Mouse (Mus musculus): ENCODE measurements around the gene Sgsm2. TPM values are rescaled to one million over a fixed set of nuclear protein-coding genes. Genes with fewer than 3 reads are reported as not detected.

The Sgsm2 gene
- polyA plus RNA-seq, 1 experiment = 29.0 TPM

DNA sequence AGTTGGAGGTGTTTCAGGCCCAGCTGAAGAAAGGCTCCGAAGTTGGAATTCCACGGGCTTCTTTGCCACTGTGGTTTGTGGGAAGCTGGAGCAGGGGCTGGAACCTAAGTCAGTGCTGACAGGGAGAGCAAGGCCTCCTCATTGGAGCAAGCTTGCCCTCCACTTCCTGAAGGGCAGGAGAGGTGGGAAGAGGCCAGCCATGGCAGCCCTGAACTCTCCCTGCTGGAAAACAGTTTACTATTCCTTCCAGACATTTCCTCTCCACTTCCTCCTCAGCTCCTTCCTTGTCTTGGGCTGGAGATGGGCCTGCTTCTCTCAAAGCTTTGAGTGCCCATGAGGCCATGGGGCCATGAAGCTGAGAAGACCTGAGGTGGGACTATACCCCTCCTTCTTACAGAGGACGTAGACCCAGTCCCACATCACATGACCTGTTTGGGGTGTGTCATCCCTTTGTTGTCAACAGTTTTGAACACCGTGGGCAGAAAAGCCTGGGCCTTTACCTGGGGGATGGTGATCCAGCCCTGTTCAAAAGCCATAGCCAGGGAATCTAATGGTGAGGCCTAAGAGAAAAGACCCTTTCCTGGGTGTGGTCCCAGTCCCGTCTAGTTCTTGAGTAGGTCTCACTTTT, 62.1 kb downstream of the Sgsm2 start:
- 50% methylated on average over 5 of the region's 5 CpGs for WGBS
- Histone ChIP-seq H3K4me3 (replicated peaks; ENCODE audit: insufficient read depth, low read depth, low read length) (no peak overlapping the region), H3K4me1 (ENCODE audit: control insufficient read depth, insufficient read depth, low read length) (peaks cover 25% of the 10 kb centered on the region), H3K27me3 (ENCODE audit: control insufficient read depth, insufficient read depth, low read length) (no peaks in the 10 kb centered on the region), H3K27ac (ENCODE audit: insufficient read depth, low read length) (no peak overlapping the region)
- DNase-seq = peak in 1 of 2 experiments; percentile 14
- TF ChIP-seq CTCF (IDR thresholded peaks at IDR 0.05; ENCODE audit: borderline replicate concordance, insufficient read depth, low read depth, low read length) (no peak), POLR2A (IDR thresholded peaks at IDR 0.05; ENCODE audit: borderline replicate concordance, insufficient read depth, low read length) (no peak)

DNA sequence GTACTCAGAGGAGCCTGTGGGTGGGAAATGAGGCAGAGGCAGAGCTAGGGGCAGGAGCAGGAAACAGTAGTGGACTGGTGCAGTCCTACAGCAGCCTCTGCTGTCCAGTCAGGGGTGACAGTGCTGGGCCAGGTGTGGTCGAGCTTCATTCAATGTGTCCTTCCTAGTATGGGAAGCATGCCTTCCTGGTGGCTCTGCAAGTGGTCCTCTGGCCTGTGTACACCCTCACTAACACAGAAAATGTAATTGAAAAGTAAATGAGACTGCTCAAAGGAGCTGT, 62.6 kb downstream of the Sgsm2 start:
- Histone ChIP-seq H3K4me3 (replicated peaks; ENCODE audit: insufficient read depth, low read depth, low read length) (no peak overlapping the region), H3K27me3 (ENCODE audit: control insufficient read depth, insufficient read depth, low read length) (no peaks in the 10 kb centered on the region), H3K27ac (ENCODE audit: insufficient read depth, low read length) (no peak overlapping the region), H3K4me1 (ENCODE audit: control insufficient read depth, insufficient read depth, low read length) (peaks cover 24% of the 10 kb centered on the region)
- WGBS = 26% methylated on average over 1 of the region's 1 CpGs
- DNase-seq = peak in 1 of 2 experiments; percentile 18
- TF ChIP-seq POLR2A (IDR thresholded peaks at IDR 0.05; ENCODE audit: borderline replicate concordance, insufficient read depth, low read length) (no peak), CTCF (IDR thresholded peaks at IDR 0.05; ENCODE audit: borderline replicate concordance, insufficient read depth, low read depth, low read length) (no peak)

DNA sequence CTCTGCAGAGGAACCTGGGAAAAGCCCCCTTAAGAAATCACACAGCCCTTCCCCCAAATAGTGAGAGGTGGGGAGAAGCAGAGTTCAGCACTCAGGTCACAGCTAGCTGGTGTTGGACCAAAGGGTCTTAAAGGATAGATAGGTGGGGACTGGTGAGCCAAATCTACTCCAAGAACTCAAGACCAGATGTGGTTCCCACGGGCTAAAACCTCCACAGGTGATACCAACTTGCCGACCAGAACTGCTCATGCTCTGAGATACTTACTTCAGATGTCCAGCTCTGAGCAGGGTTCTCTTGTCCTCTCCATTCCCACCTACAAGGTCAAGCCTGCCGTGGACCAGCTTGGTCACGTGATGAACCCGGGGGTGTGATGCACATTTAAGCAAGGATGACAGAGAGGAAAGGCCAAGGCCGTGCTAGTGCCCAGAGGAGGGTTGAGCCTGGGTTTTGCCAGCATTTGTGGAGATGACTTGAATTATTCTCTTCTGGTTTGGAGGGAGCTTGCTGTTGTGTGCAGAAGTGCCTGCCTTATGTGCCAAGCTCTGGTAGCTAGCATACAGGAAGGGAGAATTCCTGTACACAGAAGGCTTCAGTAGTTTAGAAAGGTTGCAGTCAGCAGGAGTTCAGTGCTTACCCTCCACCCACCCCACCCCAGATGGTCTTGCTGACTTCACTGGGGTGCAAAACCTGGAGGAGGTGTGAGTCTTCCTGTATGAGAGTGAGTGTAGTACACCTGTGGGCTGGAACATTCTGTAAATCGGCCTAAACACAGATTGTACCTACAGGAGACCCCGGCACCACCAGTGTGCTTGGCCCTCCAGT, 63.1 kb downstream of the Sgsm2 start:
- Histone ChIP-seq H3K4me1 (ENCODE audit: control insufficient read depth, insufficient read depth, low read length) (peaks cover 26% of the 10 kb centered on the region), H3K27me3 (ENCODE audit: control insufficient read depth, insufficient read depth, low read length) (no peaks in the 10 kb centered on the region), H3K27ac (ENCODE audit: insufficient read depth, low read length) (no peak overlapping the region), H3K4me3 (replicated peaks; ENCODE audit: insufficient read depth, low read depth, low read length) (no peak overlapping the region)
- peak in 1 of 2 experiments; percentile 35 for DNase-seq
- WGBS = 40% methylated on average over 8 of the region's 8 CpGs
- TF ChIP-seq CTCF (IDR thresholded peaks at IDR 0.05; ENCODE audit: borderline replicate concordance, insufficient read depth, low read depth, low read length) = no peak
- no peak for TF ChIP-seq POLR2A (IDR thresholded peaks at IDR 0.05; ENCODE audit: borderline replicate concordance, insufficient read depth, low read length)

DNA sequence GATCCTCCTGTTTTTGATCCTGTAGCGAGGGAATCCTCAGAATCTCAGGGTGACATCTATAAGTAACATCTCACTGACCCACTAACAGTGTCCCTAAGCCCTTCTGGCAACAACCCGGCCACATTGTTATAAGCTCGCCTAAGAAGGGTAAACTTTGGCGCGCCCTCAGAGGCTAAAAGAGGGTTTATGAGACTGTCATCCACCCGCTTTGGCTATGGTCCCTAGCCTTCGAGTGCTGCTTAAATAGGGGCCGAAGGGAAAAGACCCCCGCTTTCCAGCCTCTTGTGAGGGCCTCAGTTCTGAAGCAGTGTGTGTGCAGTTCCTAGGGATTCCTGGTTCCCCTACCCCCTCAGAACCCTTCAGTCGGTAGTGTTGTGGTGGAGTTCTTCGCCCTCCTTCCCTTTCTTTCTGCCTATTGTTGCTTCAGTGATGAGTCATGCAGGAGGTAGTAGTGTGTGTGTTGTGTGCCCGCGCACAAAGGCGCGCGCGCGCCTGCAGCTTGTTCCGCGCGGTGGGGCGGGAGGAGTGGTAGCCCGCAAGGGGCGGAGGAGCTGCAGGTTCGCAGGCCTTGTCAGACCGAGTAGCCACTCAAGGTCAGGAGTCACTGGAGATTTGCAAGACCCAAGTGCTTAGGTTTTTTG, 64.2 kb downstream of the Sgsm2 start:
- H3K4me1 ChIP-seq (ENCODE audit: control insufficient read depth, insufficient read depth, low read length) = peaks cover 26% of the 10 kb centered on the region
- under 1% methylated on average over 26 of the region's 26 CpGs for WGBS
- peak; percentile 75 to 83 for DNase-seq

DNA sequence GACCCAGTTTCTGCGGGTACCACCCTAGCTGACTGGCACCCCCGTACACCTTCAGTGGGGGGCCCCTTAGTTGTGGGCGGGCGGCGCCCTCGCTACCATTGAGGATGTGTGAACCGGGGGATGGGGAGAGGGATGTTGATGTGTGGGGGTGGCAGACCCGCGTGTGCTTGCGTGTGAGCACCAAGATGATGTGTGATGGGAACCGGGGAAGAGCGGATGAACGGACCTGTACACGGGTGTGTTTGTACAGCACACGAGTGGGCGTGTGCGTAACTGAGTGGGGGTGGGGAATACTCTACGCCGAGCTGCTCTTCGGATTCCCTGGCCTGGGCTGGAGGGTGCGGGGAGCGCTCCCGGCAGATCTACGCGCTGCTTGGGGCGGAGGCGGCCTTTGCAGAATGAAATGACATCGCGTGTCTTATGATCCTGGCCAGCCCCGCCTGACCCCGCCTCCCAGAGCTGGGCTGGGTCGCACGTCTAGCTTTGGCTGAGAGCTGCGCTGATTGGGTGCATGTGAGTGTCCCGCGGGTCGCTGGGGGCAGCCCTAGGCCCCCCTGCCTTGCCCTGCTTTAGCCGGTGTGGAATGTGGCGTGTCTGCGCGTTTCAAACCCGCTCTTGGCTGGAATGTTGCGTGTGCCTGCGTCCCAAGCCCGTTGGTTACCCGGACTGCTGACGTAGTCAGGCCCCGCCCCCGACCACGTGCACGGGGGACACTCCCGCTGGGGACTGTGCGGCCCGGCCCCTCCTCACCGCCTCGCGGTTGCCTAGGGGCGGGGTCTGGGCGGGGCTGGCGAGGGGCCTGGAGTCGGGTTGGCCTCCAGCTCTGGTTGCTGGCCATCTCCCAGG, 65.0 kb downstream of the Sgsm2 start:
- under 1% methylated on average over 61 of the region's 61 CpGs for WGBS
- Histone ChIP-seq H3K4me3 (replicated peaks; ENCODE audit: insufficient read depth, low read depth, low read length) (peak overlapping the region; percentile 92), H3K4me1 (ENCODE audit: control insufficient read depth, insufficient read depth, low read length) (peaks cover 20% of the 10 kb centered on the region), H3K27me3 (ENCODE audit: control insufficient read depth, insufficient read depth, low read length) (no peaks in the 10 kb centered on the region), H3K27ac (ENCODE audit: insufficient read depth, low read length) (peak overlapping the region; percentile 20; the same call in 1 of the 2 replicates)
- DNase-seq = peak; percentile 99
- TF ChIP-seq CTCF (IDR thresholded peaks at IDR 0.05; ENCODE audit: borderline replicate concordance, insufficient read depth, low read depth, low read length) = no peak
- peak; percentile 65; the same call in 1 of the 2 replicates for TF ChIP-seq POLR2A (IDR thresholded peaks at IDR 0.05; ENCODE audit: borderline replicate concordance, insufficient read depth, low read length)

More for the DNA sequence above, 64.2 kb downstream of the Sgsm2 start:
- Histone ChIP-seq H3K27me3 (ENCODE audit: control insufficient read depth, insufficient read depth, low read length) (no peaks in the 10 kb centered on the region), H3K4me3 (replicated peaks; ENCODE audit: insufficient read depth, low read depth, low read length) (peak overlapping the region; percentile 53), H3K27ac (ENCODE audit: insufficient read depth, low read length) (peak overlapping the region; percentile 74)
- TF ChIP-seq POLR2A (IDR thresholded peaks at IDR 0.05; ENCODE audit: borderline replicate concordance, insufficient read depth, low read length) (no peak; the same call in 1 of the 2 replicates), CTCF (IDR thresholded peaks at IDR 0.05; ENCODE audit: borderline replicate concordance, insufficient read depth, low read depth, low read length) (no peak)

DNA sequence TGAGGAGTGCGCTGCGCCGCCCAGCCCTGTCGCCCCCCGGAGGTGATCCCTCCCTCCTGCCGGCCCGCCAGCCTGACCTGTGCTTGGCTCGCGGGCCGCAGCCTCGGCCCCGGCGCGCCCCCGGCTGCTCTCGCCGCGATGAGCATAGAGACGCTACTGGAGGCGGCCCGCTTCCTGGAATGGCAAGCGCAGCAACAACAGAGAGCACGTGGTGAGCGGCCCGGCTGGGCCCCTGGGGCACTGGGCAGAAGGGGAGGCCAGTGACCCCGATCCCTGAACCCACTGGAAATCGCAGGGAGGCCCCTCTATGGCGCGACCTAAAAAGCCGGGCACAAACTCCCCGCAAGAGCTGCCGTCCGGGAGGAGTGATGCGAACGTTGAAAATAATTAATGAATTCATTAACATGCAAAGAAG, 65.7 kb downstream of the Sgsm2 start:
- Histone ChIP-seq H3K27ac (ENCODE audit: insufficient read depth, low read length) (peak overlapping the region; percentile 20), H3K27me3 (ENCODE audit: control insufficient read depth, insufficient read depth, low read length) (no peaks in the 10 kb centered on the region), H3K4me3 (replicated peaks; ENCODE audit: insufficient read depth, low read depth, low read length) (peak overlapping the region; percentile 92), H3K4me1 (ENCODE audit: control insufficient read depth, insufficient read depth, low read length) (peaks cover 14% of the 10 kb centered on the region)
- DNase-seq = peak; percentile 65
- TF ChIP-seq CTCF (IDR thresholded peaks at IDR 0.05; ENCODE audit: borderline replicate concordance, insufficient read depth, low read depth, low read length) (no peak), POLR2A (IDR thresholded peaks at IDR 0.05; ENCODE audit: borderline replicate concordance, insufficient read depth, low read length) (no peak)
- WGBS = under 1% methylated on average over 35 of the region's 35 CpGs
